Mouse (Mus musculus): ENCODE measurements around the gene Josd2. TPM values are rescaled to one million over a fixed set of nuclear protein-coding genes. Genes with fewer than 3 reads are reported as not detected.

The Josd2 gene
- polyA plus RNA-seq, 1 experiment = 124 TPM

GRCm38 (mm10) chr7:44485572-44486195 is 17.9 kb downstream of the Josd2 start:
- 73% methylated on average over 7 of the region's 7 CpGs for WGBS
- Histone ChIP-seq H3K4me3 (ENCODE audit: extremely low read depth, insufficient read depth, insufficient read length) (no peak overlapping the region), H3K4me1 (ENCODE audit: control insufficient read depth, insufficient read depth, insufficient read length) (no peaks in the 10 kb centered on the region), H3K27me3 (ENCODE audit: control insufficient read depth, insufficient read depth, low read length) (no peaks in the 10 kb centered on the region), H3K27ac (ENCODE audit: insufficient read depth, low read length) (no peak overlapping the region), H3K36me3 (ENCODE audit: control insufficient read depth, insufficient read depth, low read length) (peaks cover 12% of the 10 kb centered on the region)
- no peak for DNase-seq (ENCODE audit: low read depth in 1 of 2, low spot score in 2 of 2)
- no peak for TF ChIP-seq CTCF (IDR thresholded peaks at IDR 0.05; ENCODE audit: extremely low read depth, insufficient read depth, insufficient read length, insufficient replicate concordance)
- no peak for TF ChIP-seq POLR2A (IDR thresholded peaks at IDR 0.05; ENCODE audit: low read depth, low read length)

GRCm38 (mm10) chr7:44486927-44487575 is 19.3 kb downstream of the Josd2 start:
- Histone ChIP-seq H3K4me3 (ENCODE audit: extremely low read depth, insufficient read depth, insufficient read length) (no peak overlapping the region), H3K27me3 (ENCODE audit: control insufficient read depth, insufficient read depth, low read length) (no peaks in the 10 kb centered on the region), H3K4me1 (ENCODE audit: control insufficient read depth, insufficient read depth, insufficient read length) (no peaks in the 10 kb centered on the region), H3K27ac (ENCODE audit: insufficient read depth, low read length) (no peak overlapping the region), H3K36me3 (ENCODE audit: control insufficient read depth, insufficient read depth, low read length) (peaks cover 26% of the 10 kb centered on the region)
- TF ChIP-seq CTCF (IDR thresholded peaks at IDR 0.05; ENCODE audit: extremely low read depth, insufficient read depth, insufficient read length, insufficient replicate concordance) (no peak), POLR2A (IDR thresholded peaks at IDR 0.05; ENCODE audit: low read depth, low read length) (no peak)
- 88% methylated on average over 13 of the region's 13 CpGs for WGBS
- peak in 1 of 2 experiments; percentile 2 for DNase-seq (ENCODE audit: low read depth in 1 of 2, low spot score in 2 of 2)

GRCm38 (mm10) chr7:44487936-44488335 is 20.2 kb downstream of the Josd2 start:
- Histone ChIP-seq H3K4me3 (ENCODE audit: extremely low read depth, insufficient read depth, insufficient read length) (no peak overlapping the region), H3K36me3 (ENCODE audit: control insufficient read depth, insufficient read depth, low read length) (peaks cover 33% of the 10 kb centered on the region), H3K27me3 (ENCODE audit: control insufficient read depth, insufficient read depth, low read length) (no peaks in the 10 kb centered on the region), H3K4me1 (ENCODE audit: control insufficient read depth, insufficient read depth, insufficient read length) (no peaks in the 10 kb centered on the region), H3K27ac (ENCODE audit: insufficient read depth, low read length) (no peak overlapping the region)
- TF ChIP-seq CTCF (IDR thresholded peaks at IDR 0.05; ENCODE audit: extremely low read depth, insufficient read depth, insufficient read length, insufficient replicate concordance) (no peak), POLR2A (IDR thresholded peaks at IDR 0.05; ENCODE audit: low read depth, low read length) (no peak)
- WGBS = 95% methylated on average over 7 of the region's 7 CpGs
- DNase-seq (ENCODE audit: low read depth in 1 of 2, low spot score in 2 of 2) = no peak

GRCm38 (mm10) chr7:44488545-44488944 is 20.8 kb downstream of the Josd2 start:
- Histone ChIP-seq H3K27me3 (ENCODE audit: control insufficient read depth, insufficient read depth, low read length) (no peaks in the 10 kb centered on the region), H3K4me3 (ENCODE audit: extremely low read depth, insufficient read depth, insufficient read length) (no peak overlapping the region), H3K27ac (ENCODE audit: insufficient read depth, low read length) (no peak overlapping the region), H3K4me1 (ENCODE audit: control insufficient read depth, insufficient read depth, insufficient read length) (no peaks in the 10 kb centered on the region), H3K36me3 (ENCODE audit: control insufficient read depth, insufficient read depth, low read length) (peaks cover 37% of the 10 kb centered on the region)
- peak in 1 of 2 experiments; percentile 3 for DNase-seq (ENCODE audit: low read depth in 1 of 2, low spot score in 2 of 2)
- 87% methylated on average over 8 of the region's 8 CpGs for WGBS
- no peak for TF ChIP-seq CTCF (IDR thresholded peaks at IDR 0.05; ENCODE audit: extremely low read depth, insufficient read depth, insufficient read length, insufficient replicate concordance)
- no peak for TF ChIP-seq POLR2A (IDR thresholded peaks at IDR 0.05; ENCODE audit: low read depth, low read length)

- Histone ChIP-seq H3K4me1 (ENCODE audit: control insufficient read depth, insufficient read depth, insufficient read length) (no peaks in the 10 kb centered on the region), H3K27ac (ENCODE audit: insufficient read depth, low read length) (no peak overlapping the region), H3K27me3 (ENCODE audit: control insufficient read depth, insufficient read depth, low read length) (no peaks in the 10 kb centered on the region), H3K4me3 (ENCODE audit: extremely low read depth, insufficient read depth, insufficient read length) (no peak overlapping the region), H3K36me3 (ENCODE audit: control insufficient read depth, insufficient read depth, low read length) (peaks cover 38% of the 10 kb centered on the region)
- peak in 1 of 2 experiments; percentile 2 for DNase-seq (ENCODE audit: low read depth in 1 of 2, low spot score in 2 of 2)
- TF ChIP-seq CTCF (IDR thresholded peaks at IDR 0.05; ENCODE audit: extremely low read depth, insufficient read depth, insufficient read length, insufficient replicate concordance) (no peak), POLR2A (IDR thresholded peaks at IDR 0.05; ENCODE audit: low read depth, low read length) (no peak)
- 61% methylated on average over 4 of the region's 4 CpGs for WGBS
Measured at GRCm38 (mm10) chr7:44490281-44490680, 22.5 kb downstream of the Josd2 start.

GRCm38 (mm10) chr7:44491391-44491790 is 23.6 kb downstream of the Josd2 start:
- Histone ChIP-seq H3K27ac (ENCODE audit: insufficient read depth, low read length) (no peak overlapping the region), H3K4me1 (ENCODE audit: control insufficient read depth, insufficient read depth, insufficient read length) (no peaks in the 10 kb centered on the region; the same call in 1 of the 2 replicates), H3K36me3 (ENCODE audit: control insufficient read depth, insufficient read depth, low read length) (peaks cover 38% of the 10 kb centered on the region), H3K27me3 (ENCODE audit: control insufficient read depth, insufficient read depth, low read length) (no peaks in the 10 kb centered on the region), H3K4me3 (ENCODE audit: extremely low read depth, insufficient read depth, insufficient read length) (no peak overlapping the region)
- WGBS = 98% methylated on average over 5 of the region's 5 CpGs
- no peak for DNase-seq (ENCODE audit: low read depth in 1 of 2, low spot score in 2 of 2)
- TF ChIP-seq POLR2A (IDR thresholded peaks at IDR 0.05; ENCODE audit: low read depth, low read length) (no peak), CTCF (IDR thresholded peaks at IDR 0.05; ENCODE audit: extremely low read depth, insufficient read depth, insufficient read length, insufficient replicate concordance) (no peak)

Measured in spleen, adult 2 months (tissue).